Mouse (Mus musculus) gonadal fat pad, adult 2 months (tissue): ENCODE measurements around the gene Pmpcb. TPM values are rescaled to one million over a fixed set of nuclear protein-coding genes. Genes with fewer than 3 reads are reported as not detected.

Experiments
- DNase-seq: peaks from one replicate; pipeline ENCODE4 v3.0.0-alpha.2; 2012; ENCODE audit warnings: low read depth
- polyA plus RNA-seq: library from polyadenylated mRNA; depleted of rRNA; stranded (reverse); fragments of >200 nt; gene quantifications from 2 replicates; pipeline ENCODE4 v1.2.3, GENCODE M21; 2012; rRNA removed

Gene Pmpcb
- polyA plus RNA-seq, 1 experiment = 50.6 TPM

GRCm38 (mm10) chr5:21802907-21803306 lies 66.0 kb downstream of the Pmpcb start:
- DNase-seq = no peak

- no peak for DNase-seq
Measured at GRCm38 (mm10) chr5:21803691-21804188, 66.8 kb downstream of the Pmpcb start.

GRCm38 (mm10) chr5:21804837-21805236 lies 67.9 kb downstream of the Pmpcb start:
- no peak for DNase-seq

Other genes with a start within 250 kb of the Pmpcb start
- 6.2 and 7.0 TPM in 2 replicates for gene Lrrc17, start 193.6 kb upstream of the Pmpcb start, polyA plus RNA-seq
- gene Fbxl13, start 91.5 kb upstream of the Pmpcb start, polyA plus RNA-seq = 0.59 and 0.69 TPM in 2 replicates
- 31.1 and 32.2 TPM in 2 replicates for gene Armc10, start 91.3 kb upstream of the Pmpcb start, polyA plus RNA-seq
- 11.1 and 11.2 TPM in 2 replicates for gene Napepld, start 35.7 kb upstream of the Pmpcb start, polyA plus RNA-seq
- gene Dnajc2, start 48.1 kb downstream of the Pmpcb start, polyA plus RNA-seq = 5.3 and 7.1 TPM in 2 replicates
- 39.0 and 41.2 TPM in 2 replicates for gene Psmc2, start 48.1 kb downstream of the Pmpcb start, polyA plus RNA-seq
- not detected in 2 replicates for gene Slc26a5, start 128.5 kb downstream of the Pmpcb start, polyA plus RNA-seq